Mouse (Mus musculus): ENCODE measurements around the gene Pspn.
A peak's percentile ranks its signal among the peaks of the same experiment; 100 is the strongest.

Pspn gene

GRCm38 (mm10) chr17:56999968-57000609 lies at the start of gene Pspn:
Pspn (minus strand) TSS chr17:57000018.
- no peak for DNase-seq (ENCODE audit: extremely low spot score, low read depth, low spot score)

GRCm38 (mm10) chr17:57048816-57049215 lies 49.0 kb upstream of the Pspn start:
- DNase-seq (ENCODE audit: extremely low spot score, low read depth, low spot score), result no peak

DNA sequence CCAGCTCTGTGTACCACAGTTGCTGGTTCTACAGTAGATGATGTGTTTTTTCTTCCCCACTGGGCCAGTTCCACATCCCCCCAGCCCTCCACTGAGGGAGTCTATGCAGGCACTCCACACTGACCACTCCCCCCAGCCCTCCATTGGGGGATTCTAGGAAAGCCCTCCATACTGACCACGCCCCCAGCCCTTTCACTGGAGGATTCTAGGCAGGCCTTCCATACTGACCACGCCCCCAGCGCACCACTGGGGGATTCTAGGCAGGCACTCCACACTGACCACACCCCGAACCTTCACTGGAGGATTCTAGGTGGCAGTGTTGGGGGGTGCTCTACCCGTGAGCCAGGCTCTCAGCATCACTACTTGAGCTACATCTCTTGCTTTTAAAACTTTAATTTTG lies 47.6 kb upstream of the Pspn start:
- no peak for DNase-seq (ENCODE audit: extremely low spot score, low read depth, low spot score)

GRCm38 (mm10) chr17:57041554-57041953 lies 41.7 kb upstream of the Pspn start, which contains the start of gene Slc25a41:
Slc25a41 (minus strand) TSS chr17:57041654.
- no peak for DNase-seq (ENCODE audit: extremely low spot score, low read depth, low spot score)

- no peak for DNase-seq (ENCODE audit: extremely low spot score, low read depth, low spot score)
Measured at GRCm38 (mm10) chr17:57038978-57039377, 39.2 kb upstream of the Pspn start.

DNA sequence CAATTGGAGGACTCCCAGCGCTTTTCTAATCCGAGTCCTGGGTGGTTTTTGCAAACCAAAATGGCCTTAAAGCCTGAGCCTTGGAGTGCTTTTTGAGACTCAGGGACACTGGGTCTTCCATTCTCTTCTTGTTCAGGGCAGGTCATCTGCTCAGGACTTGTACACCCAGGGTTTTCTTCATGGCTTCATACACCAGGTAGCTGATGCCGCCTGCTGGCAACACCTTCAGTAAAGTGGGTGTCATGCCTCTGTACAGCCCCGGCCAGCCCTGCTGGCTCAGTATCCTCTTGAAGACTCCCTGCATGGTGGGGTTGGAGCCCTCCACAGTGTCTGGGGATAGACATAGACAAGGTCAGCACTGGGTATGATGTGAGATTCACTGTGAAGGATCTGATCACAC lies 33.0 kb upstream of the Pspn start:
- DNase-seq (ENCODE audit: extremely low spot score, low read depth, low spot score), result no peak

GRCm38 (mm10) chr17:57031661-57032420 lies 32.0 kb upstream of the Pspn start:
- DNase-seq (ENCODE audit: extremely low spot score, low read depth, low spot score), result peak; percentile 99

DNA sequence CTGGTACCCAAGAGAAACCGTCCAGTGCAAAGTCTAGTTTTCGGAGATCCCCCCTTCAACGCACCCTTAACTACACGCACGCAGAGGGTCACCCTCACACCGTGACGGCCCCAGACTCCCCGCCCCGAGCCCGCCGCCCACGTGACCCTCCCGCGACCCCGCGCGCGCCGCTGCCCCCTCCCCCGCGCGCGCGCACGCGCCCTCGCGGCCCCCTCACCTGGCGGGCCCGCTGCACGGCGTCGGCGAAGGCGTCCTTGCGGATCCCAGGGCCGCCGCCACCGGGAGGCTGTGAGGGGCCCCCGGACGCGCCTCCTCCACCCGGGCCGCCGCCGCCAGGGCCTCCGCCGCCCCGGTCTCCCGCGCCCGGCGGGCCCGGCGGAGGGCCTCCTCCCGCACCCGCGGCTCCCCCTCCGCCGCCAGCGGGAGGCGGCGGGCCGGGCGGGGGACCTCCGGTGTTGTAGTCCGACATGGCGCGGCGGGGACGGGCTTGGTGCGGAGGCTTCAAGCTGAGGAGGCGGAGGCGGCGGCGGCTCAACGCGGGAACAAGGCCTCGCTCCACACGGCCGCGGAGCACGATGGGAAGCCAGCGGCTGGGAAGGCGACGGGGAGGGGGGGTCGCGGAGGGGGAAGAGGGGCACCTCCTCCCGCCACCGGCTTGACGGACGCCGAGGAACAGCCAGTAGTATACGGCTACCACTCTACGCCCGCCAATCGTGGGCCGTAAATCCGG lies 31.3 kb upstream of the Pspn start, which contains the start of gene Khsrp:
Gene Khsrp, minus strand, starts transcription at position 592 of the 730 bp plus-strand sequence.
- no peak for DNase-seq (ENCODE audit: extremely low spot score, low read depth, low spot score)

DNA sequence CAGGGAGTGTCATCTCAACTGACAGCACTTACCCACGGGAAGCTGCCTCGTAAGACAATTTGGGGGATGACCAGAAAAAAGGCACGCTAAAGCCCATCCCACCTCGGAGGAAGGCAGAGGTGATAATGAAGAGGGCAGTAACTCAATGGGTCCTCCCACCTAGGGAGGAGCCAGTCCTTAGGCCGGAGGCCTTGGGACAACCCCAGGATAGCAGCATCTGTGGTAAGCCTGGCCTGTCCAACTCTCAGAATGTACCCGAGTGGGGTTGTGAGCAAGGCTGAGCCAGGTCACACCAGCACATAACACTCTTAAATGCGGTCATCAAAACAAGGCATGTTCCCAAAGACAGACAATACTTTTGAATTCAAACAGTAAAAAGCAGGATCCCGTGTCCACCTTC lies 29.9 kb upstream of the Pspn start:
- DNase-seq (ENCODE audit: extremely low spot score, low read depth, low spot score), result no peak

DNA sequence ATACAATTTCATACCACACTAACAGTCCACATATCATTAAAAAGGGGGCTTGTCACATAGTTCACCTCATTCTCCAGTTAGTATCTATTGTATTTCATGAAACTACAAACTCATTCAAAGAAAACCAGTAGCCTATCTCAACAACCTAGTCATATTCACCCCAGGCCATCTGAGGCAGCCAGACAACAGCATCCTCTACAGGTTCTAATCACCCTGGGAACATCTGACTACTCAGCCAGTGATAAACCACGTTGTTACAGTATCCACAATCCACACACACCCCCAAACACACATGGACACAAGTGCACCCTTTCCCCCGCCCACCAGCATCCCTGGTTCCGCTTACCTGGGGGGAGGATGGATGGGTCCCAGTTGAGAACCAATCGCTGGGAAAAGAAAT lies 27.7 kb upstream of the Pspn start:
- DNase-seq (ENCODE audit: extremely low spot score, low read depth, low spot score), result no peak

DNA sequence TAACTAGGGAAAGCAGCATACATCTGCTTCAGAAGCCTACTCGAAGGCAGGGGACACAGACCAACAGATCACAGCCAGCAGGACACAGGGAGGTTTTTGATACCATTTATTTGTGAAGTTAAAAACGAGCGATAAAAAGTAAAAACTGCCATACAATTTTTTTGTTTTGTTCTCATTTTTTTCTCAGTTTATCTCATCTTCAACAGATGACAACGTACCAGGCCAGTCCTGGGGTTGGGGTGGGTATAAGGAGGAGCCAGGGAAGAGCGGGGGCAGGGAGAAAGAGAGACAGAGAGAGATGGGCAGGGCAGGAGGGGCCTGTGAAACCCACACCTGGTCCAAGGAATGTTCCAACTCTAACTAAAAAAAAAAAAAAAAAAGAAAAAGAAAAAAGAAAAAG lies 21.1 kb upstream of the Pspn start:
- DNase-seq (ENCODE audit: extremely low spot score, low read depth, low spot score), result no peak

DNA sequence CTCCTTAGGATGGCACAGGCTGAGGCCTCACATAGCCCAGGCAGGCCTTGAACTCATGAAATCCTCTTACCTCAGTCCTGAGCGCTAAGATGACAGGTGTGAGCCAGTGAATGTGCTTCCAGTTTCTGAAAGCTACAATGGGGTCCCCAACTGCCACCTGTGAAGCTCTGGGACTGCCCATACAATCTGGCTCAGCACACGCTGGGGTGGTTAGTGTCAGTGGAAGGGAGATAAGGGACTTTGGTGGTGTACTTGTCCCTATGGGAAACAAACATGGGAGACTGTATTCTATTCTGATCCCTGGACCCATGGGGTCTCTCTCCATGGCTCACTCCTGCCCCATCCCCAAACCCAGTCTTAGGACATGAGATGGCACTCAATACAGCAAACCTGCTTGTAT lies 19.9 kb upstream of the Pspn start:
- no peak for DNase-seq (ENCODE audit: extremely low spot score, low read depth, low spot score)

GRCm38 (mm10) chr17:57012245-57012795 lies 12.5 kb upstream of the Pspn start:
- DNase-seq (ENCODE audit: extremely low spot score, low read depth, low spot score), result no peak

- peak; percentile 99 for DNase-seq (ENCODE audit: extremely low spot score, low read depth, low spot score)
Measured at GRCm38 (mm10) chr17:57011236-57012141, 11.7 kb upstream of the Pspn start, which contains the start of the genes Gtf2f1 and Gm17949. Gtf2f1 (minus strand) TSS chr17:57011288. Gm17949 (plus strand) TSS chr17:57011469.

GRCm38 (mm10) chr17:57010911-57011235 lies 11.1 kb upstream of the Pspn start:
- DNase-seq (ENCODE audit: extremely low spot score, low read depth, low spot score), result no peak

DNA sequence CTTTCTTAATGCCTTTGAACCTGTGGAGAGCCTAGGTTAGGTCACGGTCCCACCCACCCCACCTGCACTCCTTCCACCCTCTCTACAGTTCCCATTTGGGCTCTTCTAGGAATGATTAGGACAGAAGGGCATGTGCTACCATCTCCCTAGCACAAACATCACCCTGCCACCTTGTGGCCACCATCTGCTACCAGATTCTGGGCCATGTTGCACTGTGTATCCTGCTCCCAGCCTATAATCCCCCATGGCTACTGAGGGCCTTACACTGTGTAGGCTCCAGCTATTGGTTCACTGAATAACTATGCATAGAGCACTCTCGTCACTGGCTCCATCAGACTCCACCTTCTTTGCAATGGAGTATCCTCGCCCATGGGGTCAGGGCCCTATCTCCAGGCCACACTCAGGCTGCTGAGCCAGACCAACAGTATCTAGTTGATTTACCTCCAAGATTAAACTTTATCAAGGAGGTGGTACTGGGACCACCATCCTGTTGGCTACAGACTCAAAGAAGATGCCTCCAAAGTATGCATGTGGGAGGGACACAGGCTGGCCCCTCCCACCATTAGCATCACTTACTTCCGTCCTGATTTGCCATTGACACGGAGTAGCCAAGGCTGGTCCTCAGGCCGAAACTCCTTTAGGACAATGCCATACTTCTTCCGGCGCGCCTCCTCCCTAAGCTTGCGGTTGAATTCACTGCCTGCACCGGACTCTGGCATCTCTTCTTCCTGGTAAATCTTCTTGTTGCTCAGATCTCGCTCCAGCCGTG lies 7.5 kb upstream of the Pspn start:
- no peak for DNase-seq (ENCODE audit: extremely low spot score, low read depth, low spot score)

DNA sequence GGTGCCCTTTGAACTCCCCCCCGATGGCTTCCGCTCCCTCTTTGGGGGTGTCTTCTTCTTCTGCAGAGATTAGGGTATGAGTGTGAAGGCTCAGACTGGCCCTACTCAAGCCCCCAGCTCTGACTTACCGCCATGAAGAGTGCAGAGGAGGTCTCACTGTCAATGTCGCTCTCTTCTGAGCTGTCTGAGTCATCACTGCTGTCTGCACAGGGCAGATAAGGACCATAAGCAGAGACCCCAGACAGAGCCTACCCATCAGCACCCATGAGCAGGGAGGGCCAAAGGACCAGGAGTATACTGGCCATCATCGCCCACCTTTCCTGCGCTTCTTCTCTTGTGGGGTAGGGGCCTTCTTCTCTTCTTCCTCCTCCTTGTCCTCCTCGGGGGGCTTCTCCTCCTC lies 4.2 kb upstream of the Pspn start:
- DNase-seq (ENCODE audit: extremely low spot score, low read depth, low spot score), result no peak

DNA sequence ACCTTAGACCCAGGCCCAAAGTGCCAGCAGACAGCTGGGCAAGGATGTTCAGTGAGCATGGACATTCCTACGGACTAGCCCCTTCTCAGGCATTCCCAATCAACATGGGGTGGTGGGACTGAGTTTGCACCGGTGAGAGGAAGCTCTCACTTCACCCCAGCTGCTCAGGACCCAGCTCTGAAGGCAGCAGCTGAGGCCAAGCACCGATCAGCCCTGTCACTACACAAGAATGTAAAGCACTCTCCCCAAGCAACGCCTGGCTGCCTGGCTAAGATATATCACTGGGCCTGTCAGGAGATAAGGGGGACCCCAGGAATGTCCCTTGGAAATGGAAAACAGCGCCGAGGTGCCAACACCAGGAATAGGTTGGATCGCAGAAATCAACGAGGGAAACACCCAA lies 1.4 kb upstream of the Pspn start:
- no peak for DNase-seq (ENCODE audit: extremely low spot score, low read depth, low spot score)

- DNase-seq (ENCODE audit: extremely low spot score, low read depth, low spot score), result no peak
Measured at GRCm38 (mm10) chr17:56999414-56999813, 404 bp downstream of the Pspn start.

Data from hindlimb bud, embryonic 11.5 days (tissue).